Mouse (Mus musculus) adrenal gland, adult 8-10 months (tissue): ENCODE data around the gene Notch3. TPM values are rescaled to one million over a fixed set of nuclear protein-coding genes. Genes with fewer than 3 reads are reported as not detected.
A peak's percentile ranks its signal among the peaks of the same experiment; 100 is the strongest.

ENCODE experiments used
- DNase-seq: peaks from one replicate; pipeline ENCODE4 v3.0.0; 2022
- total RNA-seq, 4 experiments: library from RNA; stranded (reverse); gene quantifications; 2 replicates each; pipeline ENCODE4 v1.2.4; 2022

Gene Notch3
- total RNA-seq, 4 experiments from 2014 or later = 5.7 to 10.7 (median 7.3) TPM

DNA sequence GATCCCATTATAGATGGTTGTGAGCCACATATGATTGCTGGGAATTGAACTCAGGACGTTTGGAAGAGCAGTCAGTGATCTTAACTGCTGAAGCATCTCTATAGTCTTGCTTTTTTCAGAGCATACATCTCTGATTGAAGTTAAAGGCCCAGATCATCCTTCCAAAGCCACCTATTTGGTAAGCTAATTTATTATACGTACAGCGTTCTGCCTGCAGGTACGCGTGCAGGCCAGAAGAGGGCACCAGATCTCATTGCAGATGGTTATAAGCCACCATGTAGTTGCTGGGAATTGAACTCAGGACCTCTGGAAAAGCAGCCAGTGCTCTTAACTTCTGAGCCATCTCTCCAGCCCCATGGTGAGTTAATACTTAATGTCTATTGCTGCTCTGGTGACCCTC is 73.8 kb downstream of the Notch3 start:
- DNase-seq = no peak

DNA sequence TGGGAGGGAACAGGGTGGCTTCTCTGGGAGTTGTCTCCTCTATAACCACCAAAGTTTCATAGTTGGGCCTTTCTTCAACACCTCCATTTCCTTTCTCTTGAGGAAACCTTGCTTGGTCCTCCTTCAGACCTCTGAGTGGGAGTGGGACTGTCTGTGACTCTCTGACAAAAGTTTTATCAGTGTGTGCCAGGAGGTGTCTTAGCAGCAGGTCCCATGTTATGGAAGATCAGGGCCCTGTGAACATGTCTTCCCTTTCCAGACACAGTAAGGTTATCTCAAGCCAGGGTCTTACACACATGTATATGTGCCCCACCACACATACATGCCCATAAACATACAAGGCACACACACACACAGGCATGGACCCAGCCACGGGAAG is 74.4 kb downstream of the Notch3 start:
- no peak for DNase-seq

DNA sequence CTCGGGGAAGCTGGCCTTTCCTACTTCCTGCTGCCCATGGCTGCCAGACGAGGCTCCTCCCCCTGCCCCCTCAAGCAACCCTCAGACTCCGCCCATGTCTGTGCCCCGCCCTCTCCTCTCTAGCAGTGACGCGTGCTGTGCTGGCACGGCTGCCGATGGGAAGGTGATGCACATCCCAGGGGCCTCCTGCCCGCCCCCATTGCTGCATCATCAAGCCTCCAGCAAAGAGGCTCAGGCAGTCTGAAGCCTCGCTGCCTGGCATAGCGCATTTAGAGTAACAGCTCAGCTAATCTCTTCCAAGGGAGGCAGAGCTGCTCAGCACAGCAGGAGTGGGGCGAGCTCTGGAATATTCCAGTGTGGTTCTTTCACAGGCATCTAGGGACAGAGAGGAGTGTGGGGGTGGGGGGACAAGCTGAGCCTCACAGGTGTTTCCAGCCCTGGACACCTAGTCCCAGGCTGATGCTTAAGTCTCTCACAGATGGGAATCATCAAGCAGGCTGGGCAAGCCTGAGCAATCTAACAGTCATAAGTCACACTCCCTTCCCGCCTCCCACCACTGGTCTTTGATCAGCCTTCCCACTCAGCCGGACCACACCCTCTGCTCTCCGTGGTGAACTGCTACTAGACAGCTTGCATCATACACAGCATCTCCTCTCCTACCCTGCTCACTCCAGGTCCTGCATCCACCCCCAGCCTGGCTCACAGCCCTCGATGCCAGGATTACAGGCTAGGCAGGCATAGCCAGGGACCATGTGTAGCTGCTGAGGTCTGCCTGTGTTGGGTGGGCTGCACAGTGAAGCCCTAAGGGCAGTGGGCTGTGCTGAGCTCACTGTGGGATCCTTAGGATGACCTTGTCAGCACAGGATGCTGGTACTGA is 75.0 kb downstream of the Notch3 start:
- peak; percentile 72 for DNase-seq

- no peak for DNase-seq
Measured at GRCm38 (mm10) chr17:32091032-32091363, 75.7 kb downstream of the Notch3 start.

DNA sequence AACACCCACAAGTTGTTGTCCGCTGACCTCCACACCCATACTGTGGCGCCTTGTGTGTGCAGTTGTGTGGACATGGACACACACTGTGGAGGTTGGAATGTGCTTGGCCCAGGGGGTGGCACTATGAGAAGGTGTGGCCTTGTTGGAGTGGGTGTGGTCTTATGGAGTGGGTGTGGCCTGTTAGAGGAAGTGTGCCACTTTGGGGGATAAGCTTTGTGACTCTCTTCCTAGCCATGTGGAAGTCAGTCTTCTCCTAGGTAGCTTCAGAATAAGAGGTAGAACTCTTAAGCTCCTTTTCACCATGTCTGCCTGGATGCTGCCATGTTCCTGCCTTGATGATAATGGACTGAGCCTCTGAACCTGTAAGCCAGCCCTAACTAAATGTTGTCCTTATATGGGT is 79.6 kb downstream of the Notch3 start:
- no peak for DNase-seq

- no peak for DNase-seq
Measured at GRCm38 (mm10) chr17:32083351-32083750, 83.3 kb downstream of the Notch3 start.

DNA sequence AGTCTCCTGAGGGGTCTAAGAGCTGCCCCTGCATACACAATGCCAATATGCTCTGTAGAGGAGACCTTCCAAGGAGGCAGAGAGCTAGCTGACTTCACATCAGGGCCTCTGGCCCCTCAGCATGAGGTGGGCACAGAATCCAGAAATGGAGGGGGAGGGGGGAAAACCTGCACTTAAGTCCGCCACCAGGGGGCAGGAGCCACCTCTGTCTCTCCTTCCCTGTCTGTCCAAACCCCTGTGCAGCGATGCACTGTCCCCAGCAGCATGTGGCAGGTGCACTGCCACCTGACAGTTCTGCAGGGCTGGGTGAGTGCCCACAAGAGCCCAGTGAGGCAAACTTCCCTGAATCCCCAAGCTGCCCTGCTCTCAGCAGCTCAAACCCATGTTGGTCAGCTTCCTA is 91.5 kb downstream of the Notch3 start:
- no peak for DNase-seq

DNA sequence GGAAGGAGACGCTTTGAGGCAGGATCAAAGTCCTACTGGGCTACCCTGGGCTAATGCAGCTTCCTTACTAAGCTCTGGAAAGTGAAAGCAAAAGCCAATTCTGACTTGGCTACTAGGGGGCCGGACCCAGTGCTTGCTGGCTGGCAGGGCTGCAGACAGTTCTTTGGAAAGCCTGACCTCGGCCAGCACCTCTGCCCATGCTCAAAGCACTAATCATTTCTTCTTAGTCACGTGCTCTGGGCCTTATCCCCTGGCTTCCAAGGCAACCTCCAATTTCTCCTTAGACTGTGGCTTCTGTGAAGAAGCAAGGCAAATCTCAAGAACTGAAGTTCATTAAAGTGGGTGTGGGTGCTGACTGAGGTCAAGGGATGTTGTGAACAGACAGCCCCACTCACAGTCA is 92.0 kb downstream of the Notch3 start:
- DNase-seq = no peak

GRCm38 (mm10) chr17:32073359-32073758 is 93.3 kb downstream of the Notch3 start:
- peak; percentile 71 for DNase-seq

Other genes starting within 250 kb of the Notch3 start
- gene Rrp1b, start 130.8 kb downstream of the Notch3 start, total RNA-seq = 10 to 100 TPM; 17.5 to 46.9 (median 36.8) TPM
- gene Hsf2bp, start 130.5 kb downstream of the Notch3 start, total RNA-seq = 1 to 10 TPM; 1.1 to 2.2 (median 1.4) TPM
- under 1 TPM; 0.13 to 0.43 (median 0.31) TPM for gene Ephx3, start 22.7 kb upstream of the Notch3 start, total RNA-seq
- gene Brd4, start 117.9 kb upstream of the Notch3 start, total RNA-seq = 100 to 1,000 TPM in 3 of 4 experiments, 10 to 100 TPM in 1; 95.4 to 135 (median 109) TPM
- 100 to 1,000 TPM in 2 of 4 experiments, 10 to 100 TPM in 2; 60.5 to 149 (median 103) TPM for gene Akap8, start 154.4 kb upstream of the Notch3 start, total RNA-seq
- 100 to 1,000 TPM; 105 to 275 (median 189) TPM for gene Akap8l, start 183.8 kb upstream of the Notch3 start, total RNA-seq
- 10 to 100 TPM; 45.4 to 81.3 (median 58.8) TPM for gene Wiz, start 222.6 kb upstream of the Notch3 start, total RNA-seq
- 1 to 10 TPM; 2.2 to 4.0 (median 2.5) TPM for gene Rasal3, start 236.7 kb upstream of the Notch3 start, total RNA-seq